Comparison of ENCODE assay signal across 23 mouse cellular contexts in genomic region chr11:54690171-54690570, GRCm38 (mm10).
"Had no signal": no experiment of that assay in that cellular context is flagged by ENCODE, and none has a peak within 500 bp of the region (broad histone marks: within the 10 kb centered on the region; RNA-seq: fewer than 3 reads in every experiment).

No protein-coding gene starts in this region.

- H3K4me1 ChIP-seq: liver, embryonic 13.5 days; liver, embryonic 15.5 days; lung, embryonic 15.5 days; midbrain, embryonic 10.5 days; midbrain, embryonic 12.5 days; neural tube, embryonic 13.5 days; neural tube, embryonic 15.5 days; stomach, embryonic 15.5 days had no signal

- H3K9ac ChIP-seq: liver, embryonic 13.5 days; liver, embryonic 15.5 days; liver, postnatal 0 days; lung, embryonic 15.5 days; midbrain, embryonic 12.5 days; neural tube, embryonic 13.5 days; neural tube, embryonic 15.5 days; stomach, embryonic 15.5 days had no signal

- H3K4me2 ChIP-seq: liver, embryonic 13.5 days; liver, embryonic 15.5 days; lung, embryonic 15.5 days; midbrain, embryonic 12.5 days; neural tube, embryonic 13.5 days; neural tube, embryonic 15.5 days; stomach, embryonic 15.5 days had no signal

- DNase-seq: liver, embryonic 13.5 days; liver, postnatal 0 days; lung, adult 2 months; lung, postnatal 10 days; midbrain, embryonic 14.5 days; retina, postnatal 1 day; right cerebral cortex, adult 18-20 months; right cerebral cortex, postnatal 25 days; right cerebral cortex, postnatal 4 days; spleen, adult 18-20 months; thymus, adult 2 months; thymus, postnatal 25 days; thymus, postnatal 4 days had no signal

- H3K4me3 ChIP-seq: liver, embryonic 13.5 days; liver, embryonic 15.5 days; lung, embryonic 15.5 days; midbrain, embryonic 10.5 days; midbrain, embryonic 12.5 days; myocyte; neural tube, embryonic 13.5 days; neural tube, embryonic 15.5 days; stomach, embryonic 15.5 days had no signal

- H3K27me3 ChIP-seq: liver, embryonic 13.5 days; liver, embryonic 15.5 days; lung, embryonic 15.5 days; midbrain, embryonic 12.5 days; neural tube, embryonic 13.5 days; neural tube, embryonic 15.5 days; stomach, embryonic 15.5 days had no signal

- H3K9me3 ChIP-seq: liver, embryonic 13.5 days; liver, embryonic 15.5 days; lung, embryonic 15.5 days; midbrain, embryonic 10.5 days; midbrain, embryonic 12.5 days; neural tube, embryonic 13.5 days; neural tube, embryonic 15.5 days; stomach, embryonic 15.5 days had no signal

- H3K27ac ChIP-seq: liver, embryonic 13.5 days; liver, embryonic 15.5 days; lung, embryonic 15.5 days; midbrain, embryonic 10.5 days; midbrain, embryonic 12.5 days; neural tube, embryonic 13.5 days; neural tube, embryonic 15.5 days; stomach, embryonic 15.5 days; stomach, postnatal 0 days had no signal

- ATAC-seq: liver, postnatal 0 days; midbrain, embryonic 16.5 days had no signal
